Mouse (Mus musculus) embryonic stem cell, embryonic (primary cell): ENCODE results near the gene Suz12.

Experiments used
- CTCF ChIA-PET, 4 experiments: fragments of 300-600 bp in 2 of 4; fragments of 350-600 bp in 2 of 4; sonication (Branson Sonifier 250); formaldehyde crosslinking; loops; one replicate each; lab custom pipeline; 2022; ENCODE audit warnings: inconsistent platforms in 2 of 4; lab: Charles Lee
- POLR2A ChIA-PET, 4 experiments: fragments of 300-600 bp in 2 of 4; fragments of 350-600 bp in 2 of 4; sonication (Branson Sonifier 250); formaldehyde crosslinking; loops; one replicate each; lab custom pipeline; 2022; ENCODE audit warnings: antibody characterized with exemption in 4 of 4, inconsistent platforms in 1 of 4; lab: Charles Lee

Suz12 gene

GRCm38 (mm10) chr11:79992592-79993355 is at the start of gene Suz12:
TSS of gene Suz12 (plus strand) at chr11:79993106.
- ChIA-PET CTCF (interaction anchor here in 3 of 4 experiments (0.5 to 1.5 kb wide), 5 partner anchors 15 to 30 kb away, joined by 3 to 5 read pairs (median 3); partner anchors contain the start of gene Utp6 (in 1 of the 3)), POLR2A (interaction anchor here (0.5 to 17.7 kb wide), 47 partner anchors 8 to 754 kb away, joined by 3 to 735 read pairs (median 4); partner anchors contain the start of genes Utp6 (in 4 of the 4) and Crlf3 (in 1 of the 4))

- ChIA-PET POLR2A (interaction anchor here in 3 of 4 experiments (0.5 to 1.7 kb wide), 8 partner anchors 10 to 336 kb away, joined by 3 to 13 read pairs (median 3); partner anchors contain the start of gene Utp6 (in 3 of the 3)), CTCF (no interaction called here)
Measured at GRCm38 (mm10) chr11:79943136-79943535, 49.8 kb upstream of the Suz12 start.

GRCm38 (mm10) chr11:79943601-79944000 is 49.3 kb upstream of the Suz12 start:
- ChIA-PET POLR2A (interaction anchor here in 3 of 4 experiments (0.5 to 1.7 kb wide), 8 partner anchors 10 to 335 kb away, joined by 3 to 13 read pairs (median 3); partner anchors contain the start of gene Utp6 (in 3 of the 3)), CTCF (interaction anchor here in 1 of 4 experiments (0.7 kb wide), 1 partner anchor 24 kb away, joined by 3 read pairs; no protein-coding TSS in a partner anchor)

GRCm38 (mm10) chr11:79947265-79947664 is 45.6 kb upstream of the Suz12 start:
- ChIA-PET CTCF (no interaction called here), POLR2A (interaction anchor here in 1 of 4 experiments (0.8 to 3.0 kb wide), 9 partner anchors 10 to 301 kb away, joined by 3 to 15 read pairs (median 5); partner anchors contain the start of genes Crlf3 and Utp6)

- CTCF ChIA-PET: interaction anchor here (0.6 to 2.3 kb wide), 17 partner anchors 7 to 1557 kb away, joined by 3 to 17 read pairs (median 3); partner anchors contain the start of genes Crlf3 (in 1 of the 4) and Suz12 (in 1 of the 4)
- POLR2A ChIA-PET: interaction anchor here (0.7 to 24.5 kb wide), 52 partner anchors 9 to 830 kb away, joined by 3 to 735 read pairs (median 5); partner anchors contain the start of genes Suz12 (in 4 of the 4), Crlf3 (in 1 of the 4) and Zfp207 (in 1 of the 4)
Measured at GRCm38 (mm10) chr11:79961346-79962124, 31.4 kb upstream of the Suz12 start.

GRCm38 (mm10) chr11:79962125-79962876 is 30.6 kb upstream of the Suz12 start, which contains the start of gene Utp6:
TSS of gene Utp6 (minus strand) at chr11:79962390.
- POLR2A ChIA-PET: interaction anchor here (0.6 to 24.5 kb wide), 62 partner anchors 10 to 830 kb away, joined by 3 to 735 read pairs (median 4); partner anchors contain the start of genes Suz12 (in 4 of the 4), Crlf3 (in 1 of the 4) and Zfp207 (in 1 of the 4)
- CTCF ChIA-PET: interaction anchor here (0.5 to 2.3 kb wide), 32 partner anchors 8 to 1556 kb away, joined by 3 to 17 read pairs (median 4); partner anchors contain the start of genes Suz12 (in 2 of the 4) and Crlf3 (in 1 of the 4)

GRCm38 (mm10) chr11:79962877-79963183 is 30.1 kb upstream of the Suz12 start:
- POLR2A ChIA-PET: interaction anchor here in 3 of 4 experiments (0.6 to 24.5 kb wide), 55 partner anchors 10 to 420 kb away, joined by 3 to 735 read pairs (median 5); partner anchors contain the start of genes Suz12 (in 3 of the 3), Crlf3 (in 1 of the 3) and Zfp207 (in 1 of the 3)
- CTCF ChIA-PET: interaction anchor here (0.5 to 2.3 kb wide), 27 partner anchors 9 to 373 kb away, joined by 3 to 17 read pairs (median 4); partner anchors contain the start of genes Suz12 (in 2 of the 4) and Crlf3 (in 1 of the 4)

GRCm38 (mm10) chr11:79963212-79963974 is 29.5 kb upstream of the Suz12 start:
- CTCF ChIA-PET: interaction anchor here in 2 of 4 experiments (0.7 to 2.3 kb wide), 3 partner anchors 9 to 29 kb away, joined by 4 to 6 read pairs (median 4); partner anchors contain the start of gene Suz12 (in 1 of the 2)

GRCm38 (mm10) chr11:79965896-79966295 is 27.0 kb upstream of the Suz12 start:
- POLR2A ChIA-PET: interaction anchor here in 1 of 4 experiments (1.6 to 24.5 kb wide), 4 partner anchors 8 to 23 kb away, joined by 4 to 735 read pairs (median 100); partner anchors contain the start of gene Suz12

More at GRCm38 (mm10) chr11:79963212-79963974, 29.5 kb upstream of the Suz12 start:
- POLR2A ChIA-PET: interaction anchor here (0.5 to 24.5 kb wide), 20 partner anchors 10 to 302 kb away, joined by 3 to 735 read pairs (median 8); partner anchors contain the start of gene Suz12 (in 1 of the 4)

GRCm38 (mm10) chr11:79967752-79968151 is 25.2 kb upstream of the Suz12 start:
- ChIA-PET POLR2A (interaction anchor here in 3 of 4 experiments (0.5 to 24.5 kb wide), 27 partner anchors 6 to 263 kb away, joined by 3 to 735 read pairs (median 4); partner anchors contain the start of genes Crlf3 (in 2 of the 3) and Suz12 (in 1 of the 3)), CTCF (interaction anchor here in 2 of 4 experiments (0.6 to 1.4 kb wide), 4 partner anchors 38 to 418 kb away, joined by 3 to 5 read pairs (median 4); no protein-coding TSS in a partner anchor)

More at GRCm38 (mm10) chr11:79965896-79966295, 27.0 kb upstream of the Suz12 start:
- CTCF ChIA-PET: no interaction called here

GRCm38 (mm10) chr11:79973133-79973532 is 19.8 kb upstream of the Suz12 start:
- ChIA-PET CTCF (interaction anchor here (0.6 to 1.9 kb wide), 11 partner anchors 10 to 749 kb away, joined by 3 to 17 read pairs (median 4); partner anchors contain the start of gene Utp6 (in 4 of the 4)), POLR2A (interaction anchor here (0.5 to 24.5 kb wide), 59 partner anchors 9 to 1991 kb away, joined by 3 to 735 read pairs (median 4); partner anchors contain the start of genes Suz12 (in 3 of the 4), Utp6 (in 3 of the 4), Adap2 (in 1 of the 4) and Rnf135 (in 1 of the 4))

- POLR2A ChIA-PET: interaction anchor here (0.5 to 24.5 kb wide), 79 partner anchors 8 to 1992 kb away, joined by 3 to 735 read pairs (median 4); partner anchors contain the start of genes Suz12 (in 4 of the 4), Utp6 (in 3 of the 4), Crlf3 (in 2 of the 4) and Rnf135 (in 2 of the 4)
- CTCF ChIA-PET: interaction anchor here (0.6 to 1.9 kb wide), 7 partner anchors 11 to 749 kb away, joined by 3 to 17 read pairs (median 5); partner anchors contain the start of gene Utp6 (in 3 of the 4)
Measured at GRCm38 (mm10) chr11:79973626-79974476, 19.1 kb upstream of the Suz12 start.

GRCm38 (mm10) chr11:79975377-79975776 is 17.5 kb upstream of the Suz12 start:
- POLR2A ChIA-PET: interaction anchor here (0.5 to 24.5 kb wide), 52 partner anchors 8 to 548 kb away, joined by 3 to 735 read pairs (median 5); partner anchors contain the start of genes Suz12 (in 3 of the 4), Utp6 (in 3 of the 4), Crlf3 (in 2 of the 4) and Rnf135 (in 1 of the 4)
- CTCF ChIA-PET: interaction anchor here in 2 of 4 experiments (0.8 to 0.9 kb wide), 2 partner anchors 13 kb away, joined by 4 read pairs; partner anchors contain the start of gene Utp6 (in 1 of the 2)

- ChIA-PET POLR2A (interaction anchor here in 3 of 4 experiments (0.6 to 24.5 kb wide), 21 partner anchors 9 to 849 kb away, joined by 3 to 735 read pairs (median 6); partner anchors contain the start of genes Utp6 (in 3 of the 3) and Suz12 (in 2 of the 3)), CTCF (interaction anchor here in 2 of 4 experiments (0.6 kb wide), 2 partner anchors 15 to 96 kb away, joined by 4 to 6 read pairs; no protein-coding TSS in a partner anchor)
Measured at GRCm38 (mm10) chr11:79976222-79976621, 16.7 kb upstream of the Suz12 start.
